Mouse (Mus musculus) splenic B cell, adult 2 months (primary cell): ENCODE results near the gene Senp1.

Source experiments
- DNase-seq: peaks from one replicate; pipeline ENCODE4 v3.0.0-alpha.2; 2011; ENCODE audit warnings: low read depth, low spot score
- H3K27me3 ChIP-seq: 2 replicates; pipeline ENCODE4 v1.6.1; 2012; ENCODE audit warnings: mild to moderate bottlenecking, low read length, moderate library complexity, mixed read lengths; ENCODE audit not compliant: control insufficient read depth, poor library complexity, insufficient read depth, severe bottlenecking
- H3K36me3 ChIP-seq: 2 replicates; pipeline ENCODE4 v1.6.1; 2012; ENCODE audit warnings: mild to moderate bottlenecking, low read length, moderate library complexity, mixed read lengths; ENCODE audit not compliant: control insufficient read depth, poor library complexity, insufficient read depth, severe bottlenecking

The Senp1 gene

DNA sequence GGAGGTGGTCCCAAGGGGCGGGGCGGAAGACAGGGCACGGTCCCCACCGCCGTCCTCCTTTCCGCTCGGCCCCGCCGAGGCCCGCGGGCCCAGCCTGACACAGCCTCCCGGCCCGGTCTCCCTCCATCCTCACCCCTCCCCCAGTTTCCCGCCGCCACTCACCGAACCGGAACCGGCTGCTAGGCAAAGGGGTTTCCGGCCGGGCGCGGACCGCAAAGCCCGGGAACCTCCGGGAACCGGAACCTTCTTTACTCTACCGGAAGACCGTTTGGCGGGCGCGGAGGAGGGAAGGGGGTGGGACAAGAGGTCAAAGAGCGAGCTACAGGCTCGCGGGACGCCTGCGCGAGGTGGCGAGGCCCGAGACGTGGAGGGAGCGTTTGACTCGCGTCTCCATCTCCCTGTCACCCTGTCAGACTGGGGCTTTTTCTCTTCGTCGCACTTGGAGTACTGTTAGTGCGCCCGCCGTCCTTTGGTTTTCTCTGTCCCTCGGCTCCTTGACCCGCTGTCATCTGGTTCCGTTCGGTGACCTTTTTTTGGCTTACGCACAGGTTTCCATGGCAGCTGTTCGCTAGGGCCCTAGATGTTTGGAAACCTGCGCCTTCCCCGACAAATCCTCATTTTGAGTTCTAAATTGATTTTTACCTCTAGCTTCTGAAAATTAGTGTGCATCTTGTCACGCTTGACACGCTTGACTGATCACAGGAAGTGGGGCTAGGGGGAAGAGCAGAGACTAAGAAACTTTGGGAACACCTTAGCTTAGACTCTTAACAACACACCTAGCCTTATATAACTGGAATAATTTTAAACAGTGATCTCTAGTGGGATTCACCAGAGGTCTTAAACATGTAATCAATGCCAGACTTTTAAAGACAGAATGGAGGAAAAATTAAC is at the start of gene Senp1:
Senp1 (minus strand) TSS at position 624 of the 891 bp plus-strand sequence.
- H3K27me3 ChIP-seq: no peaks in the 10 kb centered on the region
- DNase-seq: peak; percentile 86
- H3K36me3 ChIP-seq: no peaks in the 10 kb centered on the region

DNA sequence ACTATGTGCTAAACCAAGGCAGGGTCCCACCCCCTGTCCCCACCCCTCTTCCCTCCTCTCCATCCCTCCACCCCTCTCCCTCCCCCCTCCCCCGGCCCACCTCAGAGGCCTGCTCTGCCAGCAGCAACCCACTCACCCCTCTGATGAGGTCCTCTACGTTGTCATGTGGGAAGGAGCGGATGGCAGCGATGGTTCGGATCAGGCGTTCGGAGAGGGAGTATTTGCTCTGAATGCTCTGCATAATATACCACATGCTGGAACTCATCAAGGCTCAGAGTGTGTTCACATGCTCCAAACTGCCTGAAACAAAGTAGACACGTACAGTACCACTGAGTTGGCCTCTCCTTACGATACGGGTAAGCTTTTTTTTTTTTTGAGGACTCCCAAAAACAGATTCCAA is 49.0 kb upstream of the Senp1 start:
- H3K27me3 ChIP-seq: no peaks in the 10 kb centered on the region
- no peak for DNase-seq
- peaks cover 2% of the 10 kb centered on the region; the same call in 1 of the 2 replicates for H3K36me3 ChIP-seq

DNA sequence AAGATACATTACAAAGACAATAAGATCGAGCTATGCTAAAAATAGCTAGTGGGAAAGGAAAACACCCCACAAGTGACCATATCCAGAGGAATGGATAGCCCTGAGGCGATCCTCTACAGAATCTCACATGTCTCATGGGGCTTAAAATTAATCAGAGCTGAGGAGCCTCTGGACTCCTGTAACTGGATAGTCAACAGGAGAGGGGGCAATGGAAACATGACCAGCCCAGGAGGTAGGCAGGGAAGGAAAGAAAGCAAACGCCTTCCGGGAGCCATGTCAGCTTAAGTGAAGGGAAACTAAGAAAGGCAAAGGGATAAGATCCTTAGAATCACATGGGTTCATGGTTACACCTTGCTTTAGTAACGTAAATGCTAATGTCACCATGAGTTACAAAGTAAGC is 47.3 kb upstream of the Senp1 start:
- no peak for DNase-seq
- Histone ChIP-seq H3K36me3 (peaks cover 2% of the 10 kb centered on the region; the same call in 1 of the 2 replicates), H3K27me3 (no peaks in the 10 kb centered on the region)

GRCm38 (mm10) chr15:98139763-98140162 is 46.2 kb upstream of the Senp1 start:
- DNase-seq: no peak
- H3K36me3 ChIP-seq: peaks cover 4% of the 10 kb centered on the region

DNA sequence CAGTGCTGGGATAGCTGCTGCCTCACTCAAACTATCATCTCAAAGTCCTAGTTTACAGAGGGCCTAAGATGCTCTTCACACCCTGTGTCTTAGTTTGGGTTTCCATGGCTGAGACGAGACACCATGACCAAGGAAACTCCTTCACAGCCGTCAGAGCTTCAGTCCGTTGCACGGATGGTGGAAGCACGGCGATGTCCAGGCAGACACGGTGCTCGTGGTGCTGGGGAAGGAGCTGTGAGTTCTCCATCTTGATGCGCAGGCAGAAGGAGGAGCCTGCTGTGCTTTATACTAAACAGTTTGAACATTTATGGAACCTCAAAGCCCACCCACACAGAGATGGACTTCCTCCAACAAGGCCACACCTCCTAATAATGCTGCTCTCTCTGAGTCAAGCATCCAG is 43.3 kb upstream of the Senp1 start:
- Histone ChIP-seq H3K27me3 (no peaks in the 10 kb centered on the region), H3K36me3 (peaks cover 3% of the 10 kb centered on the region)
- no peak for DNase-seq

More at GRCm38 (mm10) chr15:98139763-98140162, 46.2 kb upstream of the Senp1 start:
- no peaks in the 10 kb centered on the region for H3K27me3 ChIP-seq

DNA sequence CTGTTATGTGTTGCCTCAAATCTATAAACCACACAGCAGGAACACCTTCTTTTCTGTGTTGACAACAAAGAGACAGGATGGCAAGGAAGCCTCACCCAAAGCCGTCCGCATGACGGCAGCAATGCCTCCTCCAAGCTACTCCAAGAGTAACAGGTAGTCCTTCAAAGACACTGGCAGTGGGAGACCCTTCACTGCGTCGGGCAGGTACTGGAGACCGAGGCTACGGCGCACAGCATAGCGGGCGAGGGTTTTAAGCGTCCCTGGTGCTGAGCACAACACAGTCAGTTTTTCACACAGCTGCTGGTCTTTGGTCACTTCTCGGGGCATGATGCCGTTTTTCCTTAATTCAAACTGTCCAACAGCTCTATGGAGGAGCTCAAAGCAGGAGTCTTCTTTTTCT is 42.1 kb upstream of the Senp1 start:
- Histone ChIP-seq H3K36me3 (peaks cover 3% of the 10 kb centered on the region), H3K27me3 (no peaks in the 10 kb centered on the region)
- no peak for DNase-seq

GRCm38 (mm10) chr15:98134666-98135065 is 41.1 kb upstream of the Senp1 start:
- no peaks in the 10 kb centered on the region for H3K27me3 ChIP-seq
- no peak for DNase-seq
- peaks cover 3% of the 10 kb centered on the region for H3K36me3 ChIP-seq

- no peak for DNase-seq
- H3K27me3 ChIP-seq: no peaks in the 10 kb centered on the region
- H3K36me3 ChIP-seq: peaks cover 3% of the 10 kb centered on the region
Observed at GRCm38 (mm10) chr15:98134034-98134433, 40.5 kb upstream of the Senp1 start.

GRCm38 (mm10) chr15:98133471-98133870 is 39.9 kb upstream of the Senp1 start:
- Histone ChIP-seq H3K36me3 (peaks cover 3% of the 10 kb centered on the region), H3K27me3 (no peaks in the 10 kb centered on the region)
- no peak for DNase-seq

DNA sequence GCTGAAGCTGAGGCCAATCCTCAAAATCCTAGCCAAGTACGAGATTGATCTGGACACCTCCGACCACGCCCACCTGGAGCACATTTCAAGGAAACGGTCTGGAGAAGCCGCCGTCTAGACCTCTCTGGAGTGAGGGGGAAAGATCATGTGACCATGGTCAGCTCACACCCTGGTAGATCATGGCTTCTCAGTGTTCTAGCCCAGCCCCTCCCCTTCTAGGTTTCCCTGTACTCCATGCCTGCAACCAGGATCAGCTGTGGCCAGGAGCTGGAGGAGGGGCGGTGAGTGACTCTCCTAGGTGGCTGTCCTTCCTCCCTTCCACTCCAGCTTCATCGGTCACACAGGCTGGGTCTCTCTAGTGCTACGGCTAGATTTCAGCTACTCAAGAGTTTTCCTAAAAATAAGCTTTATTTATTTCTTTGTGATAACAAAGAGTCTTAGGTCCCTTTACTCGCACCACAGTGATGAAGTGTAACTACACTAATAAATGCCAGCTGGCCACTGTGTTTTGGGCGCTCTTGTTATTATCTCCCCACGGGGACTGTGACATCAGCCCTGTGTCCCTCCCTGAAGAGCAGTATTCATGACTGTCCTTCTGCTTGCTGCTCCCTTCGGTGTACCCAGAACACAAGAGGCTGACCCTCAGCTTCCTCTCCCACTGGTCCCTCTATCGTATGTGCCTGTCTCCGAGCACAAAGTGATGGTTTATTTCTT is 38.6 kb upstream of the Senp1 start:
- no peak for DNase-seq
- peaks cover 3% of the 10 kb centered on the region for H3K36me3 ChIP-seq
- H3K27me3 ChIP-seq: no peaks in the 10 kb centered on the region

DNA sequence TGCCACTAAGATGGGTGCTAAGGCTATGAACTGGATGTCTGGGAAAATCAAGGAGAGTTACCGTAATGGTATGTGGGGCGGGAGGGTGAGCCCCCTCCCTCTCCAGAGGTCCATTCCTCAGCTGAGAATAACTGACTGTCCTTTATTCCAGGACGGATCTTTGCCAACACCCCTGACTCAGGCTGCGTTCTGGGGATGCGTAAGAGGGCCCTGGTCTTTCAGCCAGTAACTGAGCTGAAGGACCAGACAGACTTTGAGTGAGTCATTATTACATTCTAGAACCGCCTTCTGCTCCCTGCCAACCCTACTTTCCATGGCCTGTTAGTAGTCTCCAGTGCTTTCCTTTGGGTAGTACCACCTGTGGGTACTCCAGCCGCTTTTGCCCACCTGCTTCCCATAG is 37.9 kb upstream of the Senp1 start:
- no peaks in the 10 kb centered on the region for H3K27me3 ChIP-seq
- H3K36me3 ChIP-seq: peaks cover 3% of the 10 kb centered on the region
- no peak for DNase-seq

DNA sequence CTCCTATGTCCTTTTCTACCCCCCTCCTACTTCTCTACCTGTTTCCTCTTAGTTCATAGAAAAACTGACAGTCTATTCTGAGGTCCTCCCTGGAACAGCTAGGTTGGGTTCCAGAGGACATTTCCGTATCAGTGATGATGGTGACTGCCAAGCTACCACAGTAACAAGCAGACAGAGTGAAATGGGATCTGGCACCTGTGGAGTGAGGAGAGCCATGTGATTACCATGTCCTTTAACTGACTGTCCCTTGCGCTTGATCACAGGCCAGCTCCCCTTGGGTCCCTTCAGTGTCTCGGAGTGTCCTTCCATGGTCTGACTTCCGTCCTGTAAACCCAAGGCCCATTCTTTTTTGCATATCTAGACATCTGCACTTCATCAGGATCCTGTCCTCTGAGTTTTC is 37.5 kb upstream of the Senp1 start:
- Histone ChIP-seq H3K27me3 (no peaks in the 10 kb centered on the region), H3K36me3 (peaks cover 3% of the 10 kb centered on the region; the same call in 1 of the 2 replicates)
- DNase-seq: no peak

DNA sequence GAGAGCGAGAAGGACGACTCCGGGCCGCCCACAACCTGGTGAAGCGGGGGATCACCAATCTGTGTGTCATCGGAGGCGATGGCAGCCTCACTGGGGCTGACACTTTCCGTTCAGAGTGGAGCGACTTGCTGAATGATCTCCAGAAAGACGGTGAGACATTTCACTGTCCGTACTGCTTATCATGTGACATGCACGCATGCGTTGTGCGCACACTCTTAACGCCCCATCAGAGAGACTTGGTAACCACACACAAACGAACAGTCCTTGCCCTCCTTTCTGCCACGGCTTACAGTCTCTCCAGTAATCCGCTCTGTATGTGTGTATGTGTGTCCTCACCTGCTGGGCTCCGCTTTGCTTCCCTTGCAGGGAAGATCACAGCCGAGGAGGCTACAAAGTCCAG is 27.3 kb upstream of the Senp1 start:
- DNase-seq: no peak
- H3K36me3 ChIP-seq: no peaks in the 10 kb centered on the region
- no peaks in the 10 kb centered on the region for H3K27me3 ChIP-seq

- no peak for DNase-seq
- H3K36me3 ChIP-seq: no peaks in the 10 kb centered on the region
- H3K27me3 ChIP-seq: no peaks in the 10 kb centered on the region
Observed at GRCm38 (mm10) chr15:98119363-98119762, 25.8 kb upstream of the Senp1 start.

DNA sequence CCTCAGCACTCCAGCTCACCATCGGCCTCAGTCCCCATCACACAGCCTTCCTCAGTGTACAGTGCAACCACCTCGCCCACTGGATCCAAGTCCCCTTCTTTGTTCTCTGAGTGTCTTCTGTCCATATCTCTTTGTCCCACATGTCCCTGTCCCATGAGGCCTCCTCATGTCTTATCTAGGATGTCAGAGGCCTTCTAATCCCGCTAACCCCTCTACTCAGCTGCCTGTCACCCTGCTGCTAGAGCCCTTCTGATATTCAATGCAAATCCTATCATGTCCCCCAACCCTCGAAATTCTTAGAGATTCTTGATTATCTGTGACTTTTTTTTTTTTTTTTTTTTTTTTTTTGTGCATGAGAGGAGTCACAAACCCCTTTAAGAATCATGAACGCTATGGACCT is 22.7 kb upstream of the Senp1 start:
- Histone ChIP-seq H3K36me3 (no peaks in the 10 kb centered on the region), H3K27me3 (no peaks in the 10 kb centered on the region)
- no peak for DNase-seq
